In the genomic region with DNA sequence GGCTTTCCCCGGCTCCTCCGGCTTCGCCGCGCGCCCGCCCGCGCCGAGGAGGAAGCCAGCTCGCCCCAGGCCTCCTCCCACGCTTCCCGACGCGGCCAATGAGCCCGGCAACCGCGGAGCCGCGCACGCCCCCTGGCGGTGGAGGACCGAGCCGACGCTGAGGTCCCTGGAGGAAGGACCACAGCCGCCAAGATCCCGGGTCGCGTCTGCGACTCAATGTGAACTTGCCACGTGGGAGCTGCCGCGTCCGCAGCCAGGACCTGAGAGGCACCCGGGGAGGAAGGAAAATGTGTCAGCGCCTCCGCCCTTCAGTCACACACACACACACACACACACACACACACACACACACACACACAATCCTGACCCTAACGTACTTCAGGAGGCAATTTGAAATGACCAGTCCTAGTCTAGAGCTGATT, we compare ENCODE assay signal across 7 mouse cellular contexts. TPM values are rescaled to one million over a fixed set of nuclear protein-coding genes. Genes with fewer than 3 reads are reported as not detected.
DNase-seq lines count a peak whose midpoint lies in the region; ATAC-seq lines count a peak whose summit lies in the region.

A gene (minus strand): TSS at position 158 of the 422 bp plus-strand sequence.

- H3K27ac ChIP-seq in intestine, embryonic 15.5 days: peak within 1 kb of the TSS; percentile 89
- H3K27ac ChIP-seq in midbrain, embryonic 10.5 days (replicated peaks): peak within 1 kb of the TSS; percentile 95

- H3K4me2 ChIP-seq in intestine, embryonic 15.5 days (replicated peaks): peak within 1 kb of the TSS; percentile 71

- 0 out of 2 replicates have a peak, but pooled peaks cover 4% of the 10 kb centered on the region for H3K4me1 ChIP-seq in intestine, embryonic 15.5 days (replicated peaks)
- peaks cover 29% of the 10 kb centered on the region for H3K4me1 ChIP-seq in midbrain, embryonic 10.5 days

- H3K9ac ChIP-seq in intestine, embryonic 15.5 days: peak within 1 kb of the TSS; percentile 84

- peak within 1 kb of the TSS; percentile 81 for H3K4me3 ChIP-seq in intestine, embryonic 15.5 days (replicated peaks)
- peak within 1 kb of the TSS; percentile 81 for H3K4me3 ChIP-seq in midbrain, embryonic 10.5 days

- WGBS in intestine, embryonic 15.5 days: 1% methylated on average over 28 of the region's 38 CpGs
- under 1% methylated on average over 32 of the region's 38 CpGs for WGBS in midbrain, embryonic 10.5 days

- no peaks in the 10 kb centered on the region for H3K9me3 ChIP-seq in intestine, embryonic 15.5 days
- peaks cover 6% of the 10 kb centered on the region; the same call in 1 of the 2 replicates for H3K9me3 ChIP-seq in midbrain, embryonic 10.5 days (replicated peaks)

- no peaks in the 10 kb centered on the region for H3K27me3 ChIP-seq in intestine, embryonic 15.5 days (replicated peaks)
- no peaks in the 10 kb centered on the region for H3K27me3 ChIP-seq in midbrain, embryonic 10.5 days (ENCODE audit: low read depth, poor library complexity, severe bottlenecking)

- intact Hi-C loops in gastrocnemius, postnatal 36 days (cut with DNase I): no loop called here
- intact Hi-C loops in left cerebral cortex, postnatal 25 days (cut with DNase I): no loop called here

- no peaks in the 10 kb centered on the region for H3K36me3 ChIP-seq in intestine, embryonic 15.5 days
- no peaks in the 10 kb centered on the region for H3K36me3 ChIP-seq in midbrain, embryonic 10.5 days

- peak; percentile 98 for ATAC-seq in intestine, embryonic 15.5 days

- peak; percentile 99 for DNase-seq in adrenal gland, adult 18-20 months (ENCODE audit: low spot score in 2 of 2)
- peak; percentile 96 for DNase-seq in embryo, embryonic 11 days
- DNase-seq in gastrocnemius, postnatal 36 days: peak; percentile 93 to 94
- DNase-seq in left cerebral cortex, postnatal 25 days (ENCODE audit: low spot score in 2 of 2): peak; percentile 92 to 93
- peak; percentile 95 for DNase-seq in midbrain, embryonic 10.5 days (ENCODE audit: low spot score)
- DNase-seq in right cerebral cortex, postnatal 4 days: peak; percentile 99

RNA-seq across cellular contexts. Expression of the gene that starts here (rescaled TPM):
- total RNA-seq in adrenal gland, adult 18-20 months (2021): 10 to 100 TPM; 52.3 to 53.1 TPM
- 10 to 100 TPM; 14.5 to 15.0 TPM for total RNA-seq in gastrocnemius, postnatal 36 days (2021)
- 45.8 and 48.1 TPM in 2 replicates for polyA plus RNA-seq in intestine, embryonic 15.5 days (2015; fragmentation: Nextera tagmentation; extraction: Ambion mirVana)
- 10 to 100 TPM; 85.2 to 87.6 TPM for total RNA-seq in left cerebral cortex, postnatal 25 days (2021)
- 27.8 and 28.1 TPM in 2 replicates for polyA plus RNA-seq in midbrain, embryonic 10.5 days (2016; fragmentation: Nextera tagmentation; extraction: Ambion mirVana)

Comparison
In these comparisons a context has a peak if more than half of its experiments do, and no peak if none do; other contexts are left out.
1. Peak in every context shown above with its lines: DNase-seq, ATAC-seq, H3K4me3 ChIP-seq and H3K27ac ChIP-seq.